14 mouse cellular contexts compared by ENCODE assay signal in genomic region chrX:102416386-102416785, GRCm38 (mm10).
DNase-seq lines count a peak whose midpoint lies in the region; ATAC-seq lines count a peak whose summit lies in the region.
"Had no signal": no experiment of that assay in that cellular context is flagged by ENCODE, and none has a peak within 500 bp of the region (broad histone marks: within the 10 kb centered on the region; RNA-seq: fewer than 3 reads in every experiment).

No protein-coding gene starts in this region.

- no peak for ATAC-seq in CD4-positive, CD25-positive, alpha-beta regulatory T cell, adult 4 months
- ATAC-seq: hindbrain, embryonic 16.5 days; liver, embryonic 12.5 days had no signal

- DNase-seq in cerebellum, adult 11-12 months: peak; percentile 4
- no peak for DNase-seq in cerebellum, postnatal 14 days
- DNase-seq in layer of hippocampus, adult 8-10 months (ENCODE audit: low spot score in 2 of 2): peak; percentile 5 to 24
- DNase-seq in layer of hippocampus, postnatal 10 days (ENCODE audit: low spot score in 2 of 2): no peak
- peak; percentile 29 for DNase-seq in Muller cell, postnatal 12 days (ENCODE audit: inconsistent ontology term)
- DNase-seq in layer of hippocampus, adult 9-11 months: peak; percentile 27
- DNase-seq in kidney, postnatal 25 days: no peak
- DNase-seq: adrenal gland, postnatal 25 days; kidney, adult 11 months; kidney, postnatal 10 days; retina, postnatal 1 day had no signal

Comparison
In these comparisons a context has a peak if more than half of its experiments do, and no peak if none do; other contexts are left out.
1. DNase-seq: peak in cerebellum, adult 11-12 months (single experiment), layer of hippocampus, adult 8-10 months (2 of 2), Muller cell, postnatal 12 days (single experiment) and layer of hippocampus, adult 9-11 months (single experiment); none in cerebellum, postnatal 14 days (0 of 2), layer of hippocampus, postnatal 10 days (0 of 2) and kidney, postnatal 25 days (0 of 2).